Mouse (Mus musculus): ENCODE measurements at regions not wholly inside any gene's neighbourhood (a gene's known extent, or its start where the extent isn't known, plus 50 kb on each side); places are given as distances from the start of the nearest gene placed in this dataset.

GRCm38 (mm10) chr1:81916840-81917239 is 316.1 kb upstream of the Gm9747 start:
- no peak for TF ChIP-seq GATA1 (IDR thresholded peaks at IDR 0.05; ENCODE audit: borderline replicate concordance, low read length)
- no peak for TF ChIP-seq FLI1 (IDR thresholded peaks at IDR 0.05; ENCODE audit: low read length)
